Mouse (Mus musculus) intestine, embryonic 16.5 days (tissue): ENCODE data around the gene Vmn2r7. TPM values are rescaled to one million over a fixed set of nuclear protein-coding genes. Genes with fewer than 3 reads are reported as not detected.
"Not testable (repeated sequence)": the region's sequence is repeated elsewhere in the genome, so short reads cannot be mapped to it uniquely, and the experiment has no call there.

Experiments
- ATAC-seq: fragments of 200-750 bp; cut with Nextera tagmentation; 2 replicates; pipeline ENCODE4 v1.8.0; 2017; ENCODE audit warnings: moderate TSS enrichment, moderate library complexity
- H3K27ac ChIP-seq: fragments of 300-500 bp; sonication (generic); 2 replicates; pipeline ENCODE4 v1.5.1; 2014; ENCODE audit warnings: mild to moderate bottlenecking, low read length
- H3K27me3 ChIP-seq: fragments of 300-500 bp; sonication (generic); replicated peaks from 2 replicates; pipeline ENCODE4 v1.6.1; 2014; ENCODE audit warnings: low read length, control low read depth, mixed read lengths; ENCODE audit not compliant: control insufficient read depth, insufficient read depth
- H3K36me3 ChIP-seq: fragments of 300-500 bp; sonication (generic); 2 replicates; pipeline ENCODE4 v1.6.1; 2014; ENCODE audit warnings: low read length, control low read depth; ENCODE audit not compliant: control insufficient read depth, insufficient read depth
- H3K4me1 ChIP-seq: fragments of 300-500 bp; sonication (generic); 2 replicates; pipeline ENCODE4 v1.6.1; 2014; ENCODE audit warnings: low read length, control low read depth, mixed read lengths; ENCODE audit not compliant: control insufficient read depth, insufficient read depth
- H3K4me2 ChIP-seq: fragments of 300-500 bp; sonication (generic); 2 replicates; pipeline ENCODE4 v1.6.1; 2014; ENCODE audit warnings: low read depth, low read length, control low read depth
- H3K4me3 ChIP-seq: fragments of 300-500 bp; sonication (generic); 2 replicates; pipeline ENCODE4 v1.5.1; 2014; ENCODE audit warnings: mild to moderate bottlenecking, low read length
- H3K9ac ChIP-seq: fragments of 300-500 bp; sonication (generic); 2 replicates; pipeline ENCODE4 v1.6.1; 2014; ENCODE audit warnings: low read depth, low read length
- H3K9me3 ChIP-seq: fragments of 300-500 bp; sonication (generic); 2 replicates; pipeline ENCODE4 v1.6.1; 2016; ENCODE audit warnings: low read length, control low read depth; ENCODE audit not compliant: control insufficient read depth
- WGBS: fragments of 180-500 bp; shearing (Covaris S2); extraction: QIAGEN DNeasy Blood & Tissue Kit; methylation state at CpG from one replicate; pipeline ENCODE4 v1.1.7; 2014; 5-methylcytosine and 5-hydroxymethylcytosine counted together
- polyA plus RNA-seq: library from polyadenylated mRNA; unstranded; fragments of >200 nt; fragmentation: Nextera tagmentation; extraction: Ambion mirVana; gene quantifications from 2 replicates; pipeline ENCODE4 v1.2.1, GENCODE M21; 2015

The Vmn2r7 gene
- polyA plus RNA-seq = not detected in 2 replicates

DNA sequence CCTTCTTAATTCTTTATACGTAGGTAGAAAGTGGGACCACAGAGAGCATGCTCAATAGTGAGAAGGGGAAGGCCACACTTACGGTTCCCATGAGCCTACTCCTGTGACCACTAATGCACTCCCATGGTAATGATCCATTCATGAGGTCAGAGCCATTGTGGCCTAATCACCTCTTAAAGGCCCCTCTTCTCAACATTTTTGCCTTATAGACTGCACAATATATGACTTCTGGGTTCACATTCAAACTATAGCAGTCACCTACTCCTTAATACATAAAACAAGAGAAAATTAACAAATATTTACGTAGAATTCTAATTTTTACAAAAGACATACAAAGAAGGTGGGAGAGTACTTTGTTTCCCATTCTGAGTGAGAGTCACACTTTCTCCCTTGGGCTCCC lies at the start of gene Vmn2r7:
TSS of gene Vmn2r7 (minus strand) at position 101 of the 400 bp plus-strand sequence.
- H3K9ac ChIP-seq, H3K4me3 ChIP-seq, H3K4me2 ChIP-seq, H3K27ac ChIP-seq, H3K27me3 ChIP-seq, H3K36me3 ChIP-seq, H3K9me3 ChIP-seq, ATAC-seq, H3K4me1 ChIP-seq: not testable (repeated sequence)
- WGBS = 82% methylated on average over 2 of the region's 3 CpGs

DNA sequence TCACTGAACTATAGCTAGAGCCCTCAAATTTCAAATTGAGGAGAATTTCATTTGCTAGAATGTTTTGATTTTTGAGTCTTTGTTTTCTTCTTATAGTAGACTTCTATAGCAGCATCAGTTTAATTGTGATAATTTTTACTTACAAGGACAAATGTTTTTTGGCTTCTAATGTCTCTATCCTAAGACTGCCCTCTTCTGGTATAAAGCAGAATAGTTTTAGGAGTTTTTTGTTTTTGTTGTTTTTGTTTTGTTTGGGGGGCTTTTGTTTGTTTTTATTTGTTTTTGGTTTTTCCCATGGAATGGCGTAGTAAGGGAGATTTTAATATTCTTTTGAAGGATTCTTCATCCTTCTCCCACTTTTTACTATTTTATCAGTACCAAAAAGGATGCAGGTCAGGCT lies 45.2 kb upstream of the Vmn2r7 start:
- WGBS = 59% methylated on average over 1 of the region's 1 CpGs
- H3K36me3 ChIP-seq = no peaks in the 10 kb centered on the region
- no peaks in the 10 kb centered on the region for H3K9me3 ChIP-seq
- H3K4me3 ChIP-seq = no peak overlapping the region
- H3K9ac ChIP-seq = no peak overlapping the region
- H3K4me1 ChIP-seq = no peaks in the 10 kb centered on the region
- no peak overlapping the region for H3K4me2 ChIP-seq
- ATAC-seq = no peak
- no peaks in the 10 kb centered on the region for H3K27me3 ChIP-seq
- no peak overlapping the region for H3K27ac ChIP-seq

DNA sequence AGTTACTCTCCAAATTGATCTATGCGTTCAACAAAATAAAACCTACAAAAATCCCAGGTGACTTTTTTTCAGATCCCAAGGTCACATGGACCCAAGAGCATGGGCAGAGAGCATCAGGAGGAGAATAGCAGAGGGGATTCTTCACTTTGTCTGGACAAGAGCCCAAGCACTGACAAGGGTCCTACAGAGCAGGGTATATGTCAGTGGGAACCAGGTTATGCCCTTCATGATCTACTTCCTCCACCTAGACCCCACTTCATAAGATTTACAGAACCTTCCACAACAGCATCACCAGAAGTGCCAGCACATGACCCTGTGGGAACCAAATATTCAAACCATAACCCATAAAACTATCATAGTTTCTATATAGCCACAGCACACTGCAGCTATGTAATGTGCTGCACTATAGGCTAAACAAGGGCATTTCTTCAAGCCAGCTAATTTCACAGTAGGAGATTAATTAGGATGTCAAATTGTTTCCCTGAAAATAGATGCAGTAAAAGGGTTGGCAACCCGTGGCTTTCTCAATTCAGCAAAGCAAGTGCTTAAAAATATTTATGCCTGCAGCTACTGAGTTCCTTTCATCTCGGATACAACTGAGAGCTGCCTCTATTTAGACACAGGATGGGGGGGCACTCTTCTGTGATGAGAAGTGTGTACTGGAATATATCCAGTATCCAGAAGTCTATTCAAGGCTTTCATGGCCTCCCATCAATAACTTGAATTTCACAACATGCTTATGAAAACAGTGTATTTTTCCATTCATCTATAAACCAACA lies 33.8 kb upstream of the Vmn2r7 start:
- WGBS = 54% methylated on average over 3 of the region's 3 CpGs
- Histone ChIP-seq H3K27ac (no peak overlapping the region), H3K4me2 (no peak overlapping the region), H3K4me1 (no peaks in the 10 kb centered on the region), H3K36me3 (no peaks in the 10 kb centered on the region), H3K27me3 (no peaks in the 10 kb centered on the region), H3K9me3 (no peaks in the 10 kb centered on the region), H3K4me3 (no peak overlapping the region), H3K9ac (no peak overlapping the region)
- no peak for ATAC-seq

DNA sequence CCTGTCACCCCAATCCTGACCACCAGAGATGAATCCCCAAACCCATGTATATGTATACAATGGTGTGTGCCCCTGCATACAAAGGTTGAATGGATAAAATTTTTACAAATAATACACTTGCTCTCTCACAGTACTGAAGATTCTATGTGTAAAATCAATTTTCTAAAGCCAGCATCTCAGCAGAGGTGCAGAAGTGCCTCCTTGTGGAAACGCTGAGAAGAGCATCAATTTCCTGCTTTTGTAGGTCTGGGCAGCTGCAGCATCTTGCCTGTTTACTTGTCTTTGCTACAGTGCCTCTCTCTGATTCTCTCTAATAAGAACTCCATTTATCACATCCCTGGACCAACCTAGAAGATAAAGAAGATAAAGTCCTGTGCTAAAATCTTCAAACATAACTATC lies 32.1 kb upstream of the Vmn2r7 start:
- Histone ChIP-seq H3K9me3 (no peaks in the 10 kb centered on the region), H3K4me3 (no peak overlapping the region), H3K9ac (no peak overlapping the region), H3K27ac (no peak overlapping the region), H3K4me1 (no peaks in the 10 kb centered on the region), H3K27me3 (no peaks in the 10 kb centered on the region), H3K4me2 (no peak overlapping the region), H3K36me3 (no peaks in the 10 kb centered on the region)
- WGBS = 66% methylated on average over 1 of the region's 1 CpGs
- ATAC-seq = no peak

DNA sequence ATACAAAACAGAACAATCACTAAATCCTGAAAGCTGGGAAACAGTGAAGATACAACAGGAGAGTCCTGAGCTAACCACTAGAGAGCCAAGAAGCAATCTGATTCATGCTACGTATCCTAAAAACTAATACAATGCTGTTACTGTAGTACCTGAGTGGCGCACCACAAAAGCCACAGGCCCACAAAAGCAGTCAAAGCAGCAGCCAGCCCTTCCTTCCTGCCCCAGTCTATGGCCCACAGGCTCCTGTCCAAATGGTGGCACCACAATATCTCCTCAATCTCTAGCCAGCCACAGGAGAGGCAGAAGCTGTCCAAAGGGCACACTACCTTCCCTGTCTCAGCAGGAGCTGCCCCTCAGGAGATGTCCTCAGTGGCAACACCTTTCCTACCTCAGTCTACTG lies 1.7 kb downstream of the Vmn2r7 start:
- Histone ChIP-seq H3K4me2 (no peak overlapping the region), H3K9ac (no peak overlapping the region), H3K4me1 (no peaks in the 10 kb centered on the region), H3K4me3 (no peak overlapping the region), H3K36me3 (no peaks in the 10 kb centered on the region), H3K27me3 (no peaks in the 10 kb centered on the region), H3K9me3 (no peaks in the 10 kb centered on the region), H3K27ac (no peak overlapping the region)
- no peak for ATAC-seq
- 91% methylated on average over 2 of the region's 2 CpGs for WGBS

GRCm38 (mm10) chr3:64842299-64842698 lies 2.3 kb downstream of the Vmn2r7 start:
- Histone ChIP-seq H3K9ac (no peak overlapping the region), H3K4me3 (no peak overlapping the region), H3K36me3 (no peaks in the 10 kb centered on the region), H3K27ac (no peak overlapping the region), H3K9me3 (no peaks in the 10 kb centered on the region), H3K4me2 (no peak overlapping the region), H3K27me3 (no peaks in the 10 kb centered on the region), H3K4me1 (no peaks in the 10 kb centered on the region)
- no peak for ATAC-seq
- WGBS = 9% methylated on average over 4 of the region's 4 CpGs

GRCm38 (mm10) chr3:64831134-64831533 lies 13.4 kb downstream of the Vmn2r7 start:
- Histone ChIP-seq H3K27me3 (no peaks in the 10 kb centered on the region), H3K4me2 (no peak overlapping the region), H3K9ac (no peak overlapping the region), H3K27ac (no peak overlapping the region), H3K9me3 (no peaks in the 10 kb centered on the region), H3K4me3 (no peak overlapping the region), H3K36me3 (no peaks in the 10 kb centered on the region), H3K4me1 (no peaks in the 10 kb centered on the region)
- WGBS = 86% methylated on average over 1 of the region's 1 CpGs
- ATAC-seq = no peak

- no peak overlapping the region for H3K4me2 ChIP-seq
- no peaks in the 10 kb centered on the region for H3K27me3 ChIP-seq
- no peak for ATAC-seq
- H3K4me1 ChIP-seq = no peaks in the 10 kb centered on the region
- WGBS = 53% methylated on average over 6 of the region's 6 CpGs
- no peaks in the 10 kb centered on the region for H3K9me3 ChIP-seq
- H3K4me3 ChIP-seq = no peak overlapping the region
- no peak overlapping the region for H3K27ac ChIP-seq
- no peak overlapping the region for H3K9ac ChIP-seq
- H3K36me3 ChIP-seq = no peaks in the 10 kb centered on the region
Observed at GRCm38 (mm10) chr3:64791245-64791591, 53.3 kb downstream of the Vmn2r7 start.

GRCm38 (mm10) chr3:64790509-64791244 lies 53.9 kb downstream of the Vmn2r7 start:
- Histone ChIP-seq H3K9ac (no peak overlapping the region), H3K4me2 (no peak overlapping the region), H3K4me1 (no peaks in the 10 kb centered on the region), H3K36me3 (no peaks in the 10 kb centered on the region), H3K27me3 (no peaks in the 10 kb centered on the region), H3K4me3 (no peak overlapping the region), H3K27ac (no peak overlapping the region), H3K9me3 (no peaks in the 10 kb centered on the region)
- ATAC-seq = no peak
- 50% methylated on average over 10 of the region's 10 CpGs for WGBS
